Mouse (Mus musculus) thymus, postnatal 4 days (tissue): ENCODE results near the gene Bag5.
"Not testable (repeated sequence)": the region's sequence is repeated elsewhere in the genome, so short reads cannot be mapped to it uniquely, and the experiment has no call there.

ENCODE experiments used
- DNase-seq: peaks from one replicate; pipeline ENCODE4 v3.0.0; 2021

Gene Bag5

GRCm38 (mm10) chr12:111672581-111672980 lies 40.5 kb downstream of the Bag5 start:
- no peak for DNase-seq

GRCm38 (mm10) chr12:111672176-111672575 lies 40.9 kb downstream of the Bag5 start, which contains the start of gene Ckb:
Gene Ckb (minus strand): TSS chr12:111672338.
- DNase-seq: peak; percentile 74

- peak; percentile 85 for DNase-seq
Measured at GRCm38 (mm10) chr12:111671431-111671902, 41.6 kb downstream of the Bag5 start.

GRCm38 (mm10) chr12:111670976-111671375 lies 42.1 kb downstream of the Bag5 start:
- DNase-seq: peak; percentile 57

- no peak for DNase-seq
Measured at GRCm38 (mm10) chr12:111670371-111670971, 42.6 kb downstream of the Bag5 start.

GRCm38 (mm10) chr12:111669961-111670360 lies 43.1 kb downstream of the Bag5 start:
- DNase-seq: no peak

GRCm38 (mm10) chr12:111669000-111669788 lies 43.9 kb downstream of the Bag5 start:
- DNase-seq: no peak

GRCm38 (mm10) chr12:111668457-111668912 lies 44.6 kb downstream of the Bag5 start:
- DNase-seq: peak; percentile 100

GRCm38 (mm10) chr12:111667421-111667820 lies 45.6 kb downstream of the Bag5 start:
- DNase-seq: no peak

GRCm38 (mm10) chr12:111666380-111666779 lies 46.7 kb downstream of the Bag5 start:
- no peak for DNase-seq

GRCm38 (mm10) chr12:111665041-111665880 lies 47.8 kb downstream of the Bag5 start:
- no peak for DNase-seq

GRCm38 (mm10) chr12:111664144-111664634 lies 48.9 kb downstream of the Bag5 start:
- no peak for DNase-seq

- DNase-seq: no peak
Measured at GRCm38 (mm10) chr12:111663228-111664143, 49.6 kb downstream of the Bag5 start.

- not testable (repeated sequence) for DNase-seq
Measured at GRCm38 (mm10) chr12:111661554-111661953, 51.5 kb downstream of the Bag5 start.

GRCm38 (mm10) chr12:111660628-111661027 lies 52.4 kb downstream of the Bag5 start:
- DNase-seq: no peak
